Mouse (Mus musculus): ENCODE data around the gene Tnni3.
A peak's percentile ranks its signal among the peaks of the same experiment; 100 is the strongest.

The Tnni3 gene

GRCm38 (mm10) chr7:4521231-4522003 lies 2.6 kb downstream of the Tnni3 start:
- DNase-seq (ENCODE audit: extremely low spot score), result peak; percentile 41

- DNase-seq (ENCODE audit: extremely low spot score), result no peak
These were observed 5.5 kb downstream of the Tnni3 start for GRCm38 (mm10) chr7:4518487-4518886.

GRCm38 (mm10) chr7:4516332-4517050 lies 7.5 kb downstream of the Tnni3 start, which contains the start of gene Tnnt1:
Tnnt1 (minus strand) TSS chr7:4516382.
- DNase-seq (ENCODE audit: extremely low spot score), result no peak

- no peak for DNase-seq (ENCODE audit: extremely low spot score)
These were observed 8.2 kb downstream of the Tnni3 start for GRCm38 (mm10) chr7:4515853-4516252.

- DNase-seq (ENCODE audit: extremely low spot score), result no peak
These were observed 10.0 kb downstream of the Tnni3 start for GRCm38 (mm10) chr7:4513829-4514712.

GRCm38 (mm10) chr7:4513236-4513635 lies 10.8 kb downstream of the Tnni3 start:
- DNase-seq (ENCODE audit: extremely low spot score), result peak; percentile 53

- no peak for DNase-seq (ENCODE audit: extremely low spot score)
These were observed 12.4 kb downstream of the Tnni3 start for GRCm38 (mm10) chr7:4511489-4512224.

- peak; percentile 80 for DNase-seq (ENCODE audit: extremely low spot score)
These were observed 14.0 kb downstream of the Tnni3 start for GRCm38 (mm10) chr7:4509863-4510608.

GRCm38 (mm10) chr7:4508739-4509116 lies 15.3 kb downstream of the Tnni3 start:
- DNase-seq (ENCODE audit: extremely low spot score), result no peak

- DNase-seq (ENCODE audit: extremely low spot score), result no peak
These were observed 15.8 kb downstream of the Tnni3 start for GRCm38 (mm10) chr7:4508062-4508738.

- DNase-seq (ENCODE audit: extremely low spot score), result no peak
These were observed 16.8 kb downstream of the Tnni3 start for GRCm38 (mm10) chr7:4507220-4507619.

GRCm38 (mm10) chr7:4504646-4505435 lies 19.2 kb downstream of the Tnni3 start:
- no peak for DNase-seq (ENCODE audit: extremely low spot score)

- DNase-seq (ENCODE audit: extremely low spot score), result no peak
These were observed 20.2 kb downstream of the Tnni3 start for GRCm38 (mm10) chr7:4503858-4504257.

GRCm38 (mm10) chr7:4503100-4503499 lies 20.9 kb downstream of the Tnni3 start:
- DNase-seq (ENCODE audit: extremely low spot score), result no peak

GRCm38 (mm10) chr7:4502421-4503090 lies 21.5 kb downstream of the Tnni3 start:
- DNase-seq (ENCODE audit: extremely low spot score), result peak; percentile 53

- peak; percentile 93 for DNase-seq (ENCODE audit: extremely low spot score)
These were observed 22.3 kb downstream of the Tnni3 start, which contains the start of gene Ppp1r12c for GRCm38 (mm10) chr7:4501558-4502397. Ppp1r12c (minus strand) TSS chr7:4501680.

GRCm38 (mm10) chr7:4500892-4501471 lies 23.0 kb downstream of the Tnni3 start:
- DNase-seq (ENCODE audit: extremely low spot score), result no peak

Measured in embryo, embryonic 9.5 days (tissue).